Mouse (Mus musculus): Measurements from ENCODE around the gene Tmem91. TPM values are rescaled to one million over a fixed set of nuclear protein-coding genes. Genes with fewer than 3 reads are reported as not detected.

Tmem91 gene
- total RNA-seq, 2 experiments from 2014 or later: 23.6 to 26.5 TPM

DNA sequence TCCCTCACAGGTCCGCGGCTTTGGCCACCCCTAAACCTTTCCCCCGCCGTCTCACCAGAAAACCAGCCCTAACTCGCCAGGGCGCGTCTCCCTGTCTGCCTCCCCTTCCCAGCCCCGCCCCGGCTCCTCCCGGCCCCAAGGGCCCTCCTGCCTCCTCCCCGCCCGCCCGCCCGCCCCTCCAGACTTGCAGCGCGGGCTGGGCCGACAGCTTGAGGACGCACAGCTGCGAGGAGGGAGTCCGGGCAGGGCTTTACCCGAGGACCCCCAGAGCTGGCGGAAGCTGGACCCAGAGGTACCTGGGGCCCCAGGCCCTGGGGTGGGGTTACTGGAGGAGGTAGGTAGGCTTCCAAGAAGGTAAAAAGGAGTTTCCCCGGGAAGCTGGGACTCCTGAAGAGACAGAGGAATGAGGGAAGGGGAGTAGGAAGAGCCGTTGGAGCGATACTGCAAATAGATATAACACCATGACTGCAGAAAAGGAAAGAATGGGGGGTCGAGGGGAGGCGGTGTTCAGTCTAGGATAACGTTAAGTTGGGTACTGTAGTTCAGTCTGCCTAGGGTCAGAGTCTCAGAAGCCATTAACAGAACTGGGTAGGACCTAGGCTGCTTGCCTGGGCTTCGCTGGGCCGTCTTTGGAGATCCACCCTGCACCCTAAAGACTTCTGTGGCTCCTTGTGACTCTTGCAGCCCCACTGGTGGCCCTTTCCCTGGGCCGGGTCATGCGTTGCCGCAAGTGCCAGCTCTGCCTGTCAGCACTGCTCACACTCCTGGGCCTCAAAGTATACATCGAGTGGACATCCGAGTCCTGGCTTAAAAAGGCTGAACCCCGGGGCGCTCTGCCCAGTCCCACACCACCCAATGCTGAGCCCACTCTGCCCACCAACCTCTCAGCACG lies 47.3 kb downstream of the Tmem91 start:
- no peak for DNase-seq (ENCODE audit: low spot score in 2 of 2)

DNA sequence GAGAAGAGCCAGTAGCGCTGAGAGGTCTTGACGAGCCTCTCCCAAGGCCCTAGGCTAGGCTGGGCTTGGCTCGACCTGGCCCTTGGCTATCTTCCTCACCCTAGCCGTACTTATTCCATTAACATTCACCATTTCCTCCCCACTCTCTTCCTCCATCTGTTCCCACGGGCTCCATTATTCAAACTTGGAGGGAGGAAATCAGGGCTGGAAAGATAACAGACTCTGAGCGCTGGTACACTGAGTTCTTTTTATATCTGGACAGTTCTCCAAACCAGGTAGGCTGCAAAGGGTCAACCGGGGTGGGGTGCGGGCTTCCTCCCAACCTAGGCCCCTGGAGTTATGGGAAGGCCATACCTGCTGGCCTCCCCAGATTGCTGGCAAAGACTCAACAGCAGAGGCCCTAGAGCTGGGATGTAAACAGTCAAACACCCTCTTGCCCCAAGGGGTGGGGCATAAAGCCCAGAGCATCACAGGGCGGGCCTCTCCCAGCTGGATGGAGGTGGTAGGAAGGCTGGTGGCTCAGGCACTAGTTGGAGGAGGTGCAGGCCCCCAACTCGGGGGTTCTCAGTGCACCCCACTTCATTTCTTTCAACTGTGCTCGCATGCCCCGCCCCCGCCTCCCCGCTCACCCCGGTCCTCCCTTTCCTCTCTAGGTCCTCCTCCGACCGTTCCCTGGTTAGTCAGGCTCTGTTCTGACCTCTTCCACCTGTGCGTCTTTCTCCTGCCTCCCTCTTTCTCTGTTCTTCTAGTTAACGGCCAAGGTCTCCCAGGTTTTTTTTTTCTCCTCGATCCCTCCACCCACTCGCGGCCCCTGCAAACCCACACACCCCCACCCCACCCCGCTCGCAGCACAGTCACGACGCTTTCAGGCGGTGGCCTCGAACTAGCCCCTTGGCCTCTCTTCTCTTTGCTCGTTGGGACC lies 48.2 kb downstream of the Tmem91 start, which contains the start of gene B3gnt8:
Gene B3gnt8, plus strand, starts transcription at position 146 of the 922 bp plus-strand sequence.
- DNase-seq (ENCODE audit: low spot score in 2 of 2): no peak

DNA sequence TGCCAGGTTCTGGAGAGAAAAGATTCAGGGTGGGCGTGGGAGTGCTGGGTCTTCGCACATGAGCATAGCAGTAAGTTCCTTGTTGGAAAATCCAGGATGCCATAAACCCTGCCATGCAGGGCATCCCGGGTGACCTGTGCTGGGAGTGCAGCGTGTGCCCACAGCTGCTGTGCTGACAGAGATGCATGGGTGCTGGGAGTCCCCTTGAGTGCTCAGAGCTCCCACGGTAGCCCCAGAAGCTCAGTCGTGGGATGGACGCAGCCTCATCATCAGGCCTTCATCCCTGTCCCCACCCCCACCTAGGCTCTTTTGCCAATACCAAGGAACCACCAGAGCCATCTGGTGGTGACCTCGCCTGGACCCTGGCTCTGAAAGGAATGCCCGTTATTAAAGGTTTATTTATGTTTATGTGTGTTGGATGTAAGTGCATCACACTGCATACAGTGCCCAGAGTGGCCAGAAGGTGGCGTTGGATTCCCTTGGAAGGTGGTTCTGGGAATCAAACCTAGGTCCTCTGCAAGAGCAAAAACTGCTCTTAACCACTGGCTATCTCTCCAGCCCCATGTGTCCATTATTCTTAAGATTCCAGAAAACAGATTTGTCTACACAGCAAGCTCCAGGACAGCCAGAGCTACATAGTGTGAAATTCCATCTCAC lies 49.2 kb downstream of the Tmem91 start:
- no peak for DNase-seq (ENCODE audit: low spot score in 2 of 2)

DNA sequence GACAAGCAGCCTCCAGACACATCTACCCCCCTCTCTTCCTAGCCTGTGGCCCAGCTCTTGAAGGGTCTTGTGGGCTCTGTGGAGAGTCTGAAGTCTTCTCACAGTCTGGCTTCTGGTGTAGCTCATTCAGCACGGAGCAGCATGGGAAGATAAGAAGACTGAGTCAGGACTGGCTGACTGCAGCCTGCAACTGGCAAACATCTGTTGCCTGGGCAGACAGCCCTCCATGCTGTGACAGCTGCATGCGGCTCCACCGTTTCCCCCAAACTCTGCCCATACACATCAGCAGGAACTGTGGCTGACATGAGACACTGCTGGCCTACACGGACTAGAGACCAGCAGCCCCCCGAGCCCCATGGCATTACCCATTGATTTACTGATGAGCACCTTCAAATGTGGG lies 50.1 kb downstream of the Tmem91 start:
- DNase-seq (ENCODE audit: low spot score in 2 of 2): no peak

DNA sequence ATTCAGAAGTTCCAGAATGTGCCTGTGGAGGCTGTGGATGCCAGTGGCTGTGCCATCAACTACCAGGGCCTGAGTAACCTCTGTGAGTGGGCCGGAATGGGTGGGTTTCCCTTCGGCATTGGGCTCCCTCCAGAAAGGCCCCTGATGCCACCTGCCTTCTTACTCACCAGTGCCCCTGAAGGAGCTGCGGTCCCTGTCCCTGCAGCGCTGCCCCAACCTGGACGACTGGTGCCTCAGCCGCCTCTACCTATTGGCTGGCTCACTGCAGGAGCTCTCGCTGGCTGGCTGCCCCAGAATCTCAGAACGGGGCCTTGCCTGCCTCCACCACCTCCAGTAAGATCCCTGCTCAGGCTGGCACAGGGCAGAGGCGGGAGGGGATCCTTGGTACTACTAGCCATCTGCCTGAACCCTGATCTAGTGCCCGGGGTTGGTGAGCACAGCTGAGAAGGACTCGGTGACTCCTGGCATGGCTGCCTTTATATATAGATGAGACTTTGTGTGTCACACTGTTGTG lies 51.1 kb downstream of the Tmem91 start:
- DNase-seq (ENCODE audit: low spot score in 2 of 2): peak in 1 of 2 experiments; percentile 37

DNA sequence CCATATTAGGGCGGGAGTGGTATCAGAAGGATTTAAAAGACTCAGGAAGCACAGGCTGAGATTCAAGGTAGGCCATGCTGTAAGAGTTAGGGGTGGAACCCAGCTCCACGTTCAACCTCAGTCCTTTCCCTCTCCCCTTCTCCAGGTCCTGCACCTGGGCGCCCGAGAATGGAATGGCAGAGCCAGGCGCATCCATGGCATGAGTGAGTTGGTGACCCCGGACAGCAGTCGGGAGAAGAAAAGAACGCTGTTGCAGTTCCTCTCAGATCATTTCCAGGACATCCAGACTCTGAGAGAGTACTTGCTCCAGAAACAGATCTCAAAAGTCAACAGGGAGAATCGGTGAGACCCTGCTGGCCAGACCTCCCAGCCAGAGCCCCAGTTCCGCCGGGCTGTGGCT lies 54.2 kb downstream of the Tmem91 start:
- DNase-seq (ENCODE audit: low spot score in 2 of 2): no peak

DNA sequence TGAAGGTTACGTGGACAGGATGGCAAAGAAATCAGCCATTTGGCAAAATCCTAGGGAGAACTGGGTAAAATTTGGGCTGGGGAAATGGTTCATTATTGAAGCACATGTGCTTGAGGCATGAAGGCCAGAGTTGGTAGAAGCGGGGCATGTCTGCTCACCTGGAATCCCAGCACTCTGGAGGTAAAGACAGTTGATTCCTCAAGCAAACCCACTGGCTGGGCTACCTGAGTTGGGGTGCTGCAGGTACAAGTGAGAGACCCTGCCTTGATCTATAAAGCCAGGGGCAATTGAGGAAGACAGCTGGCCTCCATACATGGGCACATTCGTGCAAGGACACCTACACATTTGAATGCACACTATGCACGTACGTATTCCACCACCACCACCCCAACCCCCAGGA lies 54.9 kb downstream of the Tmem91 start:
- DNase-seq (ENCODE audit: low spot score in 2 of 2): no peak

DNA sequence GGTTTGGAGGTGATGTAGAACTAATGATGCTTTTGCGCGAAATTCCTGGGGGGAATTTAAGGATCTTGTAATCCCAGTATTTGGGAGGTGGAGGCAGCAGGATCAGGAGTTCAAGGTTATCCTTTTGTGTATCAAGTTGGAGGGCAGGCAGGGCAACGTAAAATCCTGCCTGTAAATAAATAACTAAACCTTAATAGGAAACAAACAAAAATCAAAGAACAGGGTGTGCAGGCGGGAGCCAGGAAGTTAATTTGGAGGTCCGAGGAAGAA lies 55.3 kb downstream of the Tmem91 start:
- no peak for DNase-seq (ENCODE audit: low spot score in 2 of 2)

Other genes starting within 250 kb of the Tmem91 start
- 1 to 10 TPM; 3.4 to 5.0 TPM for gene Ceacam1, start 197.6 kb downstream of the Tmem91 start, total RNA-seq (2021)
- gene Ceacam2, start 135.3 kb downstream of the Tmem91 start, total RNA-seq (2021): under 1 TPM; 0.33 to 0.37 TPM
- gene Erich4, start 59.3 kb downstream of the Tmem91 start, total RNA-seq (2021): not detected
- 10 to 100 TPM; 49.6 to 52.2 TPM for gene Dmac2, start 55.8 kb downstream of the Tmem91 start, total RNA-seq (2021)
- 1 to 10 TPM in 1 of 2 experiments, under 1 TPM in 1; 0.86 to 1.0 TPM for gene B3gnt8, start 48.5 kb downstream of the Tmem91 start, total RNA-seq (2021)
- 10 to 100 TPM; 35.7 to 40.7 TPM for gene Bckdha, start 16.2 kb downstream of the Tmem91 start, total RNA-seq (2021)
- 10 to 100 TPM; 23.5 to 24.4 TPM for gene Exosc5, start 16.0 kb downstream of the Tmem91 start, total RNA-seq (2021)
- 10 to 100 TPM; 22.9 to 24.3 TPM for gene B9d2, start 5.6 kb upstream of the Tmem91 start, total RNA-seq (2021)
- gene Tgfb1, start 11.8 kb upstream of the Tmem91 start, total RNA-seq (2021): 1 to 10 TPM; 7.9 to 9.2 TPM
- gene Ccdc97, start 43.9 kb upstream of the Tmem91 start, total RNA-seq (2021): 10 to 100 TPM; 59.8 to 61.4 TPM
- gene Hnrnpul1, start 79.6 kb upstream of the Tmem91 start, total RNA-seq (2021): 100 to 1,000 TPM in 1 of 2 experiments, 10 to 100 TPM in 1; 99.0 to 102 TPM
- 10 to 100 TPM; 34.6 to 34.8 TPM for gene Axl, start 113.5 kb upstream of the Tmem91 start, total RNA-seq (2021)
- 1 to 10 TPM; 3.8 TPM for gene Cyp2s1, start 141.7 kb upstream of the Tmem91 start, total RNA-seq (2021)
- under 1 TPM in 1 of 2 experiments, not detected in 1; 0.67 TPM for gene Cyp2b10, start 222.5 kb upstream of the Tmem91 start, total RNA-seq (2021)